Mouse (Mus musculus) stomach, postnatal 0 days (tissue): ENCODE results near the gene Copg2.

ENCODE experiments used
- CTCF ChIP-seq: IDR thresholded peaks from 2 replicates; pipeline ENCODE4 v1.5.1; 2016; ENCODE audit warnings: antibody characterized with exemption, low read depth, mild to moderate bottlenecking, moderate library complexity
- EP300 ChIP-seq: optimal IDR thresholded peaks from 2 replicates; pipeline ENCODE3; 2016; ENCODE audit warnings: antibody characterized with exemption

DNA sequence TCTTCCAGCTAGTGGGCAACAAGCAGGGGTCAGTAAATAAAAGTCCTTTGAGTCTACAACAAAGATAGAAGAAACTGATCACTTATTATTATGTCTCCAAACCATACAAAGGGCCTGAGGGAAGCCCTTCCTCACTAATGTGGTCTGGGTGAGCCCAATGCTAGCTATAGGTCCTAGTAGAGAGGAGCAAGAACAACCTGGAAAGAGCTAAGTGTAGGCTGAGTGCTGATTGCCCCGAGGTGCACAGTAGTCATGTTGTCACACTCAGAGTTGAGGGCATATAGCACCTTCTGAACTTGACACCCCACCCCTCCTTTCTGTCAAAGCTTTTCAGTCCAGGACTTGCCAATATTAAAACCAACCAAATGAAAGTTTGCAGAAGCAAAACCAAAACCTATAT lies 146.7 kb downstream of the Copg2 start:
- TF ChIP-seq CTCF (no peak), EP300 (no peak)
